ENCODE assay signal across 10 mouse cellular contexts in genomic region chr10:128587120-128587519, GRCm38 (mm10). TPM values are rescaled to one million over a fixed set of nuclear protein-coding genes. Genes with fewer than 3 reads are reported as not detected.
DNase-seq lines count a peak whose midpoint lies in the region; ATAC-seq and TF ChIP-seq lines count a peak whose summit lies in the region.
"Had no signal": no experiment of that assay in that cellular context is flagged by ENCODE, and none has a peak within 500 bp of the region (broad histone marks: within the 10 kb centered on the region; RNA-seq: fewer than 3 reads in every experiment).

No protein-coding gene starts in this region.

- no peaks in the 10 kb centered on the region for H3K36me3 ChIP-seq in heart, embryonic 11.5 days (ENCODE audit: control insufficient read depth, insufficient read depth, low read length)
- 0 out of 2 replicates have a peak, but pooled peaks cover 4% of the 10 kb centered on the region for H3K36me3 ChIP-seq in lung, embryonic 14.5 days (ENCODE audit: insufficient read depth)
- H3K36me3 ChIP-seq in limb, embryonic 13.5 days: no peaks in the 10 kb centered on the region
- no peaks in the 10 kb centered on the region for H3K36me3 ChIP-seq in midbrain, embryonic 16.5 days (ENCODE audit: control insufficient read depth, insufficient read depth, low read length)

- H3K27me3 ChIP-seq in heart, embryonic 11.5 days (ENCODE audit: control insufficient read depth, insufficient read depth, low read length): peaks cover 30% of the 10 kb centered on the region
- H3K27me3 ChIP-seq in lung, embryonic 14.5 days (ENCODE audit: insufficient read depth, low read length): peaks cover 39% of the 10 kb centered on the region
- H3K27me3 ChIP-seq in limb, embryonic 13.5 days: peaks cover 80% of the 10 kb centered on the region
- H3K27me3 ChIP-seq in midbrain, embryonic 16.5 days (ENCODE audit: control insufficient read depth, insufficient read depth, low read depth, low read length): peaks cover 46% of the 10 kb centered on the region

- intact Hi-C loops in left cerebral cortex, postnatal 36 days (cut with DNase I): no loop called here

- H3K9me3 ChIP-seq in heart, embryonic 11.5 days (replicated peaks; ENCODE audit: control insufficient read depth, low read length): no peaks in the 10 kb centered on the region
- no peaks in the 10 kb centered on the region for H3K9me3 ChIP-seq in lung, embryonic 14.5 days (ENCODE audit: low read depth, low read length)
- no peaks in the 10 kb centered on the region for H3K9me3 ChIP-seq in limb, embryonic 13.5 days
- H3K9me3 ChIP-seq in midbrain, embryonic 16.5 days (replicated peaks; ENCODE audit: control insufficient read depth, low read length, poor library complexity, severe bottlenecking): no peaks in the 10 kb centered on the region

- H3K4me3 ChIP-seq in heart, embryonic 11.5 days (ENCODE audit: low read depth, low read length): no peak overlapping the region
- H3K4me3 ChIP-seq in lung, embryonic 14.5 days (ENCODE audit: low read depth, low read length): peak overlapping the region; percentile 61
- H3K4me3 ChIP-seq in limb, embryonic 13.5 days: peak overlapping the region; percentile 65
- H3K4me3 ChIP-seq in midbrain, embryonic 16.5 days (ENCODE audit: low read depth, low read length): no peak overlapping the region

- H3K9ac ChIP-seq in heart, embryonic 11.5 days (ENCODE audit: low read depth, low read length): no peak overlapping the region
- peak overlapping the region; percentile 6; the same call in 1 of the 2 replicates for H3K9ac ChIP-seq in lung, embryonic 14.5 days
- peak overlapping the region; percentile 45; the same call in 1 of the 2 replicates for H3K9ac ChIP-seq in limb, embryonic 13.5 days
- no peak overlapping the region for H3K9ac ChIP-seq in midbrain, embryonic 16.5 days (ENCODE audit: low read depth, low read length)
- H3K9ac ChIP-seq: liver, embryonic 14.5 days had no signal

- peak overlapping the region; percentile 58 for H3K27ac ChIP-seq in heart, embryonic 11.5 days (ENCODE audit: low read depth, low read length)
- peak overlapping the region; percentile 96 for H3K27ac ChIP-seq in lung, embryonic 14.5 days (ENCODE audit: low read depth)
- H3K27ac ChIP-seq in limb, embryonic 13.5 days: peak overlapping the region; percentile 55; the same call in 1 of the 2 replicates
- no peak overlapping the region for H3K27ac ChIP-seq in midbrain, embryonic 16.5 days (ENCODE audit: low read length)
- H3K27ac ChIP-seq: liver, embryonic 14.5 days had no signal

- H3K4me1 ChIP-seq in heart, embryonic 11.5 days (ENCODE audit: control insufficient read depth, insufficient read depth, low read length): peaks cover 17% of the 10 kb centered on the region
- no peaks in the 10 kb centered on the region for H3K4me1 ChIP-seq in lung, embryonic 14.5 days (ENCODE audit: insufficient read depth)
- peaks cover 48% of the 10 kb centered on the region for H3K4me1 ChIP-seq in limb, embryonic 13.5 days
- H3K4me1 ChIP-seq in midbrain, embryonic 16.5 days (ENCODE audit: control insufficient read depth, insufficient read depth, low read length): peaks cover 4% of the 10 kb centered on the region; the same call in 1 of the 2 replicates

- peak overlapping the region; percentile 41; the same call in 1 of the 2 replicates for H3K4me2 ChIP-seq in heart, embryonic 11.5 days
- peak overlapping the region; percentile 98 for H3K4me2 ChIP-seq in lung, embryonic 14.5 days
- peak overlapping the region; percentile 99 for H3K4me2 ChIP-seq in limb, embryonic 13.5 days (replicated peaks)
- no peak overlapping the region for H3K4me2 ChIP-seq in midbrain, embryonic 16.5 days (ENCODE audit: low read length)

- TF ChIP-seq CTCF in lung, embryonic 14.5 days (IDR thresholded peaks at IDR 0.05; ENCODE audit: low read depth): no peak

- ATAC-seq in heart, embryonic 11.5 days (replicated peaks; ENCODE audit: insufficient number of reproducible peaks, low FRiP score, low TSS enrichment): no peak
- ATAC-seq in lung, embryonic 14.5 days (ENCODE audit: insufficient read depth): no peak
- ATAC-seq in limb, embryonic 13.5 days (ENCODE audit: low FRiP score, low read depth): no peak
- ATAC-seq in midbrain, embryonic 16.5 days: no peak

- DNase-seq in heart, adult 18-20 months: no peak
- no peak for DNase-seq in lung, embryonic 14.5 days
- DNase-seq in lung, postnatal 4 days: no peak
- peak; percentile 55 to 61 for DNase-seq in thymus, postnatal 10 days (ENCODE audit: low spot score in 2 of 2)
- DNase-seq in left cerebral cortex, postnatal 36 days (ENCODE audit: low spot score in 2 of 2): no peak
- DNase-seq: embryo, embryonic 11 days had no signal

- 47% methylated on average over 4 of the region's 4 CpGs for WGBS in heart, embryonic 11.5 days (ENCODE audit: insufficient replicate concordance)
- WGBS in lung, embryonic 14.5 days: 32% methylated on average over 4 of the region's 4 CpGs
- WGBS in limb, embryonic 13.5 days: 35% methylated on average over 4 of the region's 4 CpGs
- WGBS in midbrain, embryonic 16.5 days: 52% methylated on average over 4 of the region's 4 CpGs

RNA-seq across cellular contexts. Expression of gene Erbb3, which starts 2.3 kb away (rescaled TPM):
- polyA plus RNA-seq in heart, embryonic 11.5 days (2014; fragmentation: Nextera tagmentation; extraction: Ambion mirVana): 5.8 and 9.1 TPM in 2 replicates
- total RNA-seq in heart, adult 18-20 months (2021): 1 to 10 TPM; 6.4 to 8.6 TPM
- 20.2 and 22.9 TPM in 2 replicates for polyA plus RNA-seq in lung, embryonic 14.5 days (2014; fragmentation: Nextera tagmentation; extraction: Ambion mirVana)
- polyA plus RNA-seq in limb, embryonic 13.5 days (2015; fragmentation: Nextera tagmentation; extraction: Ambion mirVana): 14.5 and 17.5 TPM in 2 replicates
- 1 to 10 TPM; 6.5 to 9.4 TPM for total RNA-seq in left cerebral cortex, postnatal 36 days (2021)
- 0.41 and 0.47 TPM in 2 replicates for polyA plus RNA-seq in midbrain, embryonic 16.5 days (2015; fragmentation: Nextera tagmentation; extraction: Ambion mirVana)

RNA-seq across cellular contexts. Expression of gene Pa2g4, which starts 21.3 kb away (rescaled TPM):
- polyA plus RNA-seq in heart, embryonic 11.5 days (2014; fragmentation: Nextera tagmentation; extraction: Ambion mirVana): 162 and 163 TPM in 2 replicates
- 10 to 100 TPM; 43.1 to 46.0 TPM for total RNA-seq in heart, adult 18-20 months (2021)
- polyA plus RNA-seq in lung, embryonic 14.5 days (2014; fragmentation: Nextera tagmentation; extraction: Ambion mirVana): 240 and 244 TPM in 2 replicates
- 198 and 200 TPM in 2 replicates for polyA plus RNA-seq in limb, embryonic 13.5 days (2015; fragmentation: Nextera tagmentation; extraction: Ambion mirVana)
- 10 to 100 TPM; 58.2 to 59.3 TPM for total RNA-seq in left cerebral cortex, postnatal 36 days (2021)
- polyA plus RNA-seq in midbrain, embryonic 16.5 days (2015; fragmentation: Nextera tagmentation; extraction: Ambion mirVana): 124 and 125 TPM in 2 replicates

RNA-seq across cellular contexts. Expression of gene Rpl41, which starts 38.0 kb away (rescaled TPM):
- 2,515 and 2,664 TPM in 2 replicates for polyA plus RNA-seq in heart, embryonic 11.5 days (2014; fragmentation: Nextera tagmentation; extraction: Ambion mirVana)
- total RNA-seq in heart, adult 18-20 months (2021): 1,000 to 10,000 TPM; 1,490 to 1,551 TPM
- 4,697 and 4,895 TPM in 2 replicates for polyA plus RNA-seq in lung, embryonic 14.5 days (2014; fragmentation: Nextera tagmentation; extraction: Ambion mirVana)
- 3,677 and 3,933 TPM in 2 replicates for polyA plus RNA-seq in limb, embryonic 13.5 days (2015; fragmentation: Nextera tagmentation; extraction: Ambion mirVana)
- total RNA-seq in left cerebral cortex, postnatal 36 days (2021): 1,000 to 10,000 TPM; 1,491 to 1,683 TPM
- polyA plus RNA-seq in midbrain, embryonic 16.5 days (2015; fragmentation: Nextera tagmentation; extraction: Ambion mirVana): 1,924 and 2,018 TPM in 2 replicates

RNA-seq across cellular contexts. Expression of gene Rps26, which starts 39.4 kb away (rescaled TPM):
- 551 and 604 TPM in 2 replicates for polyA plus RNA-seq in heart, embryonic 11.5 days (2014; fragmentation: Nextera tagmentation; extraction: Ambion mirVana)
- 100 to 1,000 TPM; 257 to 282 TPM for total RNA-seq in heart, adult 18-20 months (2021)
- polyA plus RNA-seq in lung, embryonic 14.5 days (2014; fragmentation: Nextera tagmentation; extraction: Ambion mirVana): 1,029 and 1,115 TPM in 2 replicates
- polyA plus RNA-seq in limb, embryonic 13.5 days (2015; fragmentation: Nextera tagmentation; extraction: Ambion mirVana): 752 and 768 TPM in 2 replicates
- total RNA-seq in left cerebral cortex, postnatal 36 days (2021): 100 to 1,000 TPM; 245 to 252 TPM
- polyA plus RNA-seq in midbrain, embryonic 16.5 days (2015; fragmentation: Nextera tagmentation; extraction: Ambion mirVana): 295 and 315 TPM in 2 replicates

RNA-seq across cellular contexts. Expression of gene Zc3h10, which starts 39.5 kb away (rescaled TPM):
- polyA plus RNA-seq in heart, embryonic 11.5 days (2014; fragmentation: Nextera tagmentation; extraction: Ambion mirVana): 7.7 and 8.0 TPM in 2 replicates
- 1 to 10 TPM; 7.7 to 8.2 TPM for total RNA-seq in heart, adult 18-20 months (2021)
- 11.0 and 14.5 TPM in 2 replicates for polyA plus RNA-seq in lung, embryonic 14.5 days (2014; fragmentation: Nextera tagmentation; extraction: Ambion mirVana)
- 16.4 and 17.3 TPM in 2 replicates for polyA plus RNA-seq in limb, embryonic 13.5 days (2015; fragmentation: Nextera tagmentation; extraction: Ambion mirVana)
- total RNA-seq in left cerebral cortex, postnatal 36 days (2021): 10 to 100 TPM; 14.2 to 15.0 TPM
- polyA plus RNA-seq in midbrain, embryonic 16.5 days (2015; fragmentation: Nextera tagmentation; extraction: Ambion mirVana): 17.8 and 19.7 TPM in 2 replicates

Comparison
In these comparisons a context has a peak if more than half of its experiments do, and no peak if none do; other contexts are left out.
1. H3K4me3 ChIP-seq: peak in lung, embryonic 14.5 days (single experiment) and limb, embryonic 13.5 days (single experiment); none in heart, embryonic 11.5 days (single experiment) and midbrain, embryonic 16.5 days (single experiment).
2. H3K9ac ChIP-seq: peak in lung, embryonic 14.5 days (single experiment) and limb, embryonic 13.5 days (single experiment); none in heart, embryonic 11.5 days (single experiment) and midbrain, embryonic 16.5 days (single experiment).
3. DNase-seq: peak in thymus, postnatal 10 days (2 of 2); none in heart, adult 18-20 months (0 of 2), lung, embryonic 14.5 days (single experiment), lung, postnatal 4 days (0 of 2) and left cerebral cortex, postnatal 36 days (0 of 2).